Mouse (Mus musculus) embryonic facial prominence, embryonic 13.5 days (tissue): ENCODE data around the gene Gm21858. TPM values are rescaled to one million over a fixed set of nuclear protein-coding genes. Genes with fewer than 3 reads are reported as not detected.
"Not testable (repeated sequence)": the region's sequence is repeated elsewhere in the genome, so short reads cannot be mapped to it uniquely, and the experiment has no call there.

Experiments used
- ATAC-seq: fragments of 200-750 bp; cut with Nextera tagmentation; 2 replicates; pipeline ENCODE4 v1.8.0; 2017; ENCODE audit warnings: low read depth; ENCODE audit not compliant: insufficient number of reproducible peaks, insufficient read depth, low FRiP score, low TSS enrichment
- H3K27ac ChIP-seq: fragments of 300-500 bp; sonication (generic); 2 replicates; pipeline ENCODE4 v1.5.1; 2015; ENCODE audit warnings: moderate library complexity, mild to moderate bottlenecking, inconsistent platforms
- H3K27me3 ChIP-seq: fragments of 300-500 bp; sonication (generic); 2 replicates; pipeline ENCODE4 v1.6.1; 2015; ENCODE audit warnings: mild to moderate bottlenecking, inconsistent platforms
- H3K36me3 ChIP-seq: fragments of 300-500 bp; sonication (generic); 2 replicates; pipeline ENCODE4 v1.6.1; 2015; ENCODE audit warnings: mild to moderate bottlenecking, inconsistent platforms
- H3K4me1 ChIP-seq: fragments of 300-500 bp; sonication (generic); 2 replicates; pipeline ENCODE4 v1.6.1; 2015; ENCODE audit warnings: inconsistent platforms
- H3K4me2 ChIP-seq: fragments of 300-500 bp; sonication (generic); 2 replicates; pipeline ENCODE4 v1.6.1; 2015; ENCODE audit warnings: moderate library complexity, mild to moderate bottlenecking, inconsistent platforms
- H3K4me3 ChIP-seq: fragments of 300-500 bp; sonication (generic); 2 replicates; pipeline ENCODE4 v1.5.1; 2015; ENCODE audit warnings: mild to moderate bottlenecking, inconsistent platforms
- H3K9ac ChIP-seq: fragments of 300-500 bp; sonication (generic); 2 replicates; pipeline ENCODE4 v1.6.1; 2015; ENCODE audit warnings: mild to moderate bottlenecking, inconsistent platforms
- H3K9me3 ChIP-seq: fragments of 300-500 bp; sonication (generic); 2 replicates; pipeline ENCODE4 v1.6.1; 2016; ENCODE audit warnings: inconsistent platforms
- WGBS: fragments of 180-500 bp; shearing (Covaris S2); methylation state at CpG from one replicate; pipeline ENCODE4 v1.1.7; 2015; ENCODE audit warnings: mixed read lengths; 5-methylcytosine and 5-hydroxymethylcytosine counted together
- polyA plus RNA-seq: library from polyadenylated mRNA; unstranded; fragments of >200 nt; fragmentation: Nextera tagmentation; extraction: Ambion mirVana; gene quantifications from 2 replicates; pipeline ENCODE4 v1.2.1, GENCODE M21; 2015

The Gm21858 gene
- not detected in 2 replicates for polyA plus RNA-seq

- H3K9ac ChIP-seq, H3K9me3 ChIP-seq, ATAC-seq, H3K4me1 ChIP-seq, H3K4me2 ChIP-seq, H3K27me3 ChIP-seq, H3K27ac ChIP-seq, H3K36me3 ChIP-seq, H3K4me3 ChIP-seq: not testable (repeated sequence)
- no CpG with 5 or more reads among the region's 6 CpGs for WGBS
Observed at GRCm38 (mm10) chrY:55731456-55731855, at the start of gene Gm21858. Gm21858 (plus strand) TSS chrY:55731756.
